Mouse (Mus musculus) erythroblast, embryonic 14.5 days (primary cell): ENCODE measurements around the gene Rfk. TPM values are rescaled to one million over a fixed set of nuclear protein-coding genes. Genes with fewer than 3 reads are reported as not detected.

Experiments used
- H3K27me3 ChIP-seq: 2 replicates; pipeline ENCODE4 v1.6.1; 2012; ENCODE audit warnings: inconsistent platforms; ENCODE audit not compliant: control insufficient read depth
- H3K36me3 ChIP-seq: 2 replicates; pipeline ENCODE4 v1.6.1; 2012; ENCODE audit warnings: mild to moderate bottlenecking, inconsistent platforms; ENCODE audit not compliant: control insufficient read depth
- H3K4me1 ChIP-seq: 2 replicates; pipeline ENCODE4 v1.6.1; 2012; ENCODE audit warnings: inconsistent platforms; ENCODE audit not compliant: control insufficient read depth
- H3K4me3 ChIP-seq: replicated peaks from 2 replicates; pipeline ENCODE3; 2012; ENCODE audit warnings: moderate library complexity, mild to moderate bottlenecking, inconsistent platforms
- H3K9me3 ChIP-seq: 2 replicates; pipeline ENCODE4 v1.6.1; 2012; ENCODE audit warnings: low read length, inconsistent platforms, mixed read lengths; ENCODE audit not compliant: control insufficient read depth
- GATA1 ChIP-seq: IDR thresholded peaks from 2 replicates; pipeline ENCODE4 v1.6.1; 2012; ENCODE audit warnings: low read length, inconsistent platforms, mixed read lengths
- TAL1 ChIP-seq: IDR thresholded peaks from 3 replicates; pipeline ENCODE4 v1.6.1; 2012; ENCODE audit warnings: low read length, inconsistent platforms, mixed read lengths
- polyA plus RNA-seq: library from polyadenylated mRNA; stranded (reverse); fragments of >175 nt; gene quantifications from 2 replicates; pipeline ENCODE4 v1.2.3, GENCODE M21; 2012

Gene Rfk
- polyA plus RNA-seq, 1 experiment = 7.2 TPM

GRCm38 (mm10) chr19:17397922-17398321, 4.1 kb downstream of the Rfk start:
- no peak for TF ChIP-seq GATA1
- no peak for TF ChIP-seq TAL1
- H3K4me1 ChIP-seq = peaks cover 35% of the 10 kb centered on the region
- H3K36me3 ChIP-seq = peaks cover 64% of the 10 kb centered on the region
- peaks cover 1% of the 10 kb centered on the region; the same call in 1 of the 2 replicates for H3K27me3 ChIP-seq
- no peaks in the 10 kb centered on the region for H3K9me3 ChIP-seq
- H3K4me3 ChIP-seq = no peak overlapping the region

- Histone ChIP-seq H3K9me3 (no peaks in the 10 kb centered on the region), H3K4me1 (peaks cover 23% of the 10 kb centered on the region), H3K27me3 (no peaks in the 10 kb centered on the region), H3K36me3 (peaks cover 64% of the 10 kb centered on the region), H3K4me3 (no peak overlapping the region)
- TF ChIP-seq GATA1 = no peak
- no peak for TF ChIP-seq TAL1
Observed at GRCm38 (mm10) chr19:17399965-17400364, 6.1 kb downstream of the Rfk start.

GRCm38 (mm10) chr19:17400571-17400970, 6.7 kb downstream of the Rfk start:
- Histone ChIP-seq H3K9me3 (no peaks in the 10 kb centered on the region), H3K27me3 (no peaks in the 10 kb centered on the region), H3K4me1 (peaks cover 18% of the 10 kb centered on the region), H3K4me3 (no peak overlapping the region), H3K36me3 (peaks cover 58% of the 10 kb centered on the region)
- TF ChIP-seq TAL1 (no peak), GATA1 (no peak)

GRCm38 (mm10) chr19:17403175-17403574, 9.3 kb downstream of the Rfk start:
- no peaks in the 10 kb centered on the region for H3K27me3 ChIP-seq
- H3K4me1 ChIP-seq = peaks cover 14% of the 10 kb centered on the region
- H3K4me3 ChIP-seq = no peak overlapping the region
- H3K9me3 ChIP-seq = peaks cover 6% of the 10 kb centered on the region
- TF ChIP-seq GATA1 = no peak
- TF ChIP-seq TAL1 = no peak
- H3K36me3 ChIP-seq = peaks cover 34% of the 10 kb centered on the region

GRCm38 (mm10) chr19:17406823-17407222, 13.0 kb downstream of the Rfk start:
- Histone ChIP-seq H3K27me3 (no peaks in the 10 kb centered on the region), H3K9me3 (peaks cover 6% of the 10 kb centered on the region), H3K36me3 (no peaks in the 10 kb centered on the region), H3K4me1 (peaks cover 24% of the 10 kb centered on the region), H3K4me3 (no peak overlapping the region)
- TF ChIP-seq GATA1 (no peak), TAL1 (no peak)

- no peaks in the 10 kb centered on the region for H3K36me3 ChIP-seq
- H3K27me3 ChIP-seq = no peaks in the 10 kb centered on the region
- H3K4me3 ChIP-seq = no peak overlapping the region
- peaks cover 24% of the 10 kb centered on the region for H3K4me1 ChIP-seq
- peaks cover 6% of the 10 kb centered on the region for H3K9me3 ChIP-seq
- TF ChIP-seq TAL1 (no peak), GATA1 (no peak)
Observed at GRCm38 (mm10) chr19:17408591-17408990, 14.7 kb downstream of the Rfk start.

GRCm38 (mm10) chr19:17409351-17409750, 15.5 kb downstream of the Rfk start:
- H3K4me1 ChIP-seq = peaks cover 24% of the 10 kb centered on the region
- no peak overlapping the region for H3K4me3 ChIP-seq

GRCm38 (mm10) chr19:17410465-17411065, 16.7 kb downstream of the Rfk start:
- Histone ChIP-seq H3K4me3 (no peak overlapping the region), H3K4me1 (peaks cover 24% of the 10 kb centered on the region), H3K9me3 (peaks cover 6% of the 10 kb centered on the region), H3K36me3 (no peaks in the 10 kb centered on the region), H3K27me3 (no peaks in the 10 kb centered on the region)
- no peak for TF ChIP-seq TAL1
- TF ChIP-seq GATA1 = no peak

More at GRCm38 (mm10) chr19:17409351-17409750, 15.5 kb downstream of the Rfk start:
- TF ChIP-seq TAL1 = no peak
- no peak for TF ChIP-seq GATA1
- Histone ChIP-seq H3K36me3 (no peaks in the 10 kb centered on the region), H3K9me3 (peaks cover 6% of the 10 kb centered on the region), H3K27me3 (no peaks in the 10 kb centered on the region)

- no peak overlapping the region for H3K4me3 ChIP-seq
- no peaks in the 10 kb centered on the region for H3K27me3 ChIP-seq
- TF ChIP-seq TAL1 = no peak
- TF ChIP-seq GATA1 = no peak
- no peaks in the 10 kb centered on the region for H3K36me3 ChIP-seq
- no peaks in the 10 kb centered on the region for H3K9me3 ChIP-seq
- peaks cover 10% of the 10 kb centered on the region for H3K4me1 ChIP-seq
Observed at GRCm38 (mm10) chr19:17412915-17413459, 19.1 kb downstream of the Rfk start.

- Histone ChIP-seq H3K9me3 (no peaks in the 10 kb centered on the region), H3K36me3 (no peaks in the 10 kb centered on the region), H3K27me3 (no peaks in the 10 kb centered on the region), H3K4me3 (no peak overlapping the region), H3K4me1 (no peaks in the 10 kb centered on the region)
- TF ChIP-seq GATA1 (no peak), TAL1 (no peak)
Observed at GRCm38 (mm10) chr19:17417855-17418254, 24.0 kb downstream of the Rfk start.
